Mouse (Mus musculus) liver, embryonic 13.5 days (tissue): ENCODE results near the gene Tmem200a. TPM values are rescaled to one million over a fixed set of nuclear protein-coding genes. Genes with fewer than 3 reads are reported as not detected.

Experiments used
- polyA plus RNA-seq: library from polyadenylated mRNA; unstranded; fragments of >200 nt; fragmentation: Nextera tagmentation; extraction: Ambion mirVana; gene quantifications from 2 replicates; pipeline ENCODE4 v1.2.1, GENCODE M21; 2015

The Tmem200a gene
- polyA plus RNA-seq, 1 experiment from 2014 or later: 0.56 TPM

Other genes with a start within 250 kb of the Tmem200a start
- not detected in 2 replicates for gene Gm9767, start 797 bp downstream of the Tmem200a start, polyA plus RNA-seq
- gene Samd3, start 150.7 kb upstream of the Tmem200a start, polyA plus RNA-seq: not detected in 2 replicates